Mouse (Mus musculus) urinary bladder, postnatal 14 days (tissue): Measurements from ENCODE around the gene Tmem222.

Experiments used
- DNase-seq: peaks from one replicate; pipeline ENCODE4 v3.0.0; 2021; ENCODE audit warnings: low spot score

Gene Tmem222

DNA sequence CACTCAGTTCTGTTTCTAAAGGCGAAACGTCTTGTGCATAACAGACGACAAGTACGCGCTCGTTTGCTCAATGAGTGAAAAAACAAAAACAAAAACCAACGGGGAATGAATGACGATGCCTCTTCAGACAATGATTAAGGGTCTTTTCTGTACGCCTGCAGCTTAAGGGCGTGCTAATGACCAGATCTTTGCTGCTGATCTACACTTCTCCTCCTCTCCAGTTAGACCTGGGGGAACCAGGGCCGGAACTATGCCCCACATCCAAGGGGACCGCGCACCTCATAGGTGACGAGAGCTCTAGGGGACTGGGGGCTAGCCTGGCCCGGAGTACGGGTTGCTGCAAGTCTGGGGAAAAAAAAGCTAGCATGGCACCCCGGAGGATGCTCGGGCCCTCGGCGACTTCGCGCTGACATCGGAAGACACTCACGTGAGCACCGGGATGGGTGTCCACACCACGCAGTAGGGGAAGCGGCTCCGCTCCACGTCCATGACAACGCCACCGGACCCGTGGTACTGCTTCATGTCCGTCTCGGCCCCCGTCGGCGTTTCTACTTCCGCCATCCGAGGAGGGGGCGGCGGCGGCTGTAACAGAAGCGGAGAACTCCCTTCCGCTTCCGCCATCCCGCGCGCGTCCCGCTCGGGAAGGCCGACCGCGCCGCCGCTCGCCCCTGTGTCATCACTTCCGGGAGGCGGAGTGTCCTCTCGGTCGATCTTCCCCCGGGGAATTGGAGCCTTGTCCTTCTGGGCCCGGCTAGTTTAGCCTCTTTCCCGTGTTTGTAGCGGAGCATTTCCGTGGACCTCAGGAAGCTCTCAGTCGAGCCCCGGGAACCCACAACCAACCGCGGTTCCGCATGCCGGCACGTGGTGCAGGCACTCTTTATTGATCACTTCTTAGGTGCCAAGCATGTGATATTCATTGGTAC, at the start of gene Tmem222:
Gene Tmem222, minus strand, starts transcription at position 689 of the 923 bp plus-strand sequence.
- peak; percentile 94 for DNase-seq

GRCm38 (mm10) chr4:133319667-133320066, 42.1 kb upstream of the Tmem222 start:
- DNase-seq = no peak

DNA sequence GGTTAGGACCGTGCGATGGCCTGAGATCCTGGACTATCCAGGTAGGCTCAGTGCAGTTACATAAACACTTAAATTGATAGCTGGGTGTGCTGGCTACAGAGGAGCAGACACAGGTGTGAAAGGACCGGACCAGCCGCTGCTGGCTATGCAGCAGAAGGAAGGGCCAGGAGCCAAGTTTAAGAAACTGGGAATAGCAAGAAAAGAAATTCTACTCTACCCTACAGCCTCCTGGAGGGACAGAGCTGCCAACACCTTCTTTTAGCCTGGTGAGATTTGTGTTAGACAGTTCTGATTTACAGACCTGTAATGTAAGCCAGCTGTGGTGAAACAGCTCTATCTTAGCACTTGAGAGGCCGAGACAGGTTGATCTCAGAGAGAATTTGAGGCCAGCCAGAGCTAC, 38.4 kb upstream of the Tmem222 start:
- no peak for DNase-seq

- DNase-seq = peak; percentile 40
These were observed 37.3 kb upstream of the Tmem222 start for GRCm38 (mm10) chr4:133314896-133315295.

DNA sequence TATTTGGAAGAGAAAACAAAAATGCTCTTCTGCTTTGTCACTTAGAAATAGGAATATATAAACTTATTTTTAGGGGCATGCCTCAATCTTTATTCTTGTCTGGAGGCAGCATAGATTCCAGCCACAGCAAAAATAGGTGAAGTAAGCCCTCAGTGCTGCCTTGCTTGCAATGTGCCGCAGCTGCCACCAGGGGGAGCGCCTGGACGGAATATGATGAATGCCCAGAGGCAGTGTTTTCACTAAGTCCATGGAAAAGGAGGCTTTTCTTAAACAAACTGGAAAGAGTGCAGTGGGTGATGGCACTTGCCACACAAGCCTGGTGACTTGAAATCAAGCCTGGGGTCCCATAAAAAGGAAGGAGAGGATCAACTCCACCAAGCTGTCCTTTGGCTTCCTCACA, 32.4 kb upstream of the Tmem222 start:
- DNase-seq = peak; percentile 87

DNA sequence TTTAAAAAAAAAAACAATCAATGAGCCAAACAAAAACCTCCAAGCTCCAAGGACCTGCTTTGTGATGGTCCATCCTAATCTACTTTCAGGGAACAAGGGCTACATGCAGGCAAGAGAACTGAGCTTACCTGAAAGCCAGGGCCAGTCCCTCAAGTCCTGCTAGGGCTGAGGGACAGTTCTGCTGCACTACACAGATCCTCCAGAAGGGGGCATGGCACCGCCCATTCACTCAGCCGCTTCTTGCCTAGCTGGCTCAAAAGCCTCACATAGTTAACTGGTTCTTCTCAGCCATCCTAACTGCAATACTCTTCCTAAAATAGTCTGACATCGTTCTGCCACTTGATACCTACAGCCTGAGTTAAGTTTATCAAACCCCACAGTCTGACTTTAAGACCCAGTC, 29.7 kb upstream of the Tmem222 start:
- peak; percentile 65 for DNase-seq

DNA sequence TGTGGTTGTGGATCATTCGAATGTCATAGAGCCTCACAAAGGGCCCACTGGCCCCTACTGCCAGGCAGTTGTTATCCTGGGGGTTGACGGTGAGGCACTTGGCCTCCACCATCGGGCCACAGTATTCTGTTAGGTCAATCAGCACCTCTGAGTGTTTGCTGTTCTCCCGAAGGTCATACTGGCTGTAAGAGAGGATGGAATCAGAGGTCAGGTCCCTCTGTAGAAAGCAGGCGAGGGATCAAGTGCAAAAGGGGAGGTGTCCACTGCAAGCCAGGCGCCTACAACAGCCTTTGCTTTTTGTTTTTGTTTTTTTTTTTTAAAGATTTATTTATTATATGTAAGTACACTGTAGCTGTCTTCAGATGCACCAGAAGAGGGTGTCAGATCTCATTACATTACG, 28.2 kb upstream of the Tmem222 start:
- DNase-seq = no peak

DNA sequence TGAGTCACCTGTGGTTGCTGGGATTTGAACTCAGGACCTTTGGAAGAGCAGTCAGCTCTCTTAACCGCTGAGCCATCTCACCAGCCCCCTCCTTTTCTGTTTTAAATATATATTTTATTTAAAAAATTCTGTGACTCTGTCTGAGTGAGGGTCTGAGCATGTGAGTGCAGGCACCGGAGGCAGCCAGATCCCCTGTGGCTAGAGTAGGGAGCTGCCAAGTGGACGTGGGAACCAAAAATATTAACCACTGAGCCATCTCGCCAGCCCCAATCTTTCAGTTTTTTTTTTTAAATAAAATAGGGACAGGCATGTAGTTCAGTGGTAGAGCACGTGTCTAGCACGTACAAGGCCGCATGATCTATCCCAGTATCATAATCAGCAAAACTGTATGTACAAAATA, 27.2 kb upstream of the Tmem222 start:
- DNase-seq = no peak

DNA sequence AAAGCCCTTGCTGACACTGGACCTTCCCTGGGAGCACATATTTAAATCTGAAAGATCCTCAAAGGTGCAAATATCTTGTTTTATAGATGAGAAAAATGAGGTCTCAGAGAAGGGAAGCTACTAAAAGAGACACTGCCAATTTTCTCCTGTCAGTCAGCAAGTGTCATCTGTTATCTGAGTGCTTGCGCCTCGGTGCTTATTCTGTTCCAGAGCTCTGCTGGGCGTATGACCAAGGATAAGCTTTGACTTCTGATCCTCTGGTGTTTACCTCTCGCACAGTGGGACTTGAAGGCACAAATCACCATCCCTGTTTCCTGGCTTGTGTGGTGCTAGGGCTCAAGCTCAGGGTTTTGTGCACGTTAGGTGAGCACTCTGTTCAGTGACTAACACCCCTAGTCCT, 25.1 kb upstream of the Tmem222 start:
- no peak for DNase-seq

GRCm38 (mm10) chr4:133301802-133302201, 24.2 kb upstream of the Tmem222 start:
- peak; percentile 70 for DNase-seq

DNA sequence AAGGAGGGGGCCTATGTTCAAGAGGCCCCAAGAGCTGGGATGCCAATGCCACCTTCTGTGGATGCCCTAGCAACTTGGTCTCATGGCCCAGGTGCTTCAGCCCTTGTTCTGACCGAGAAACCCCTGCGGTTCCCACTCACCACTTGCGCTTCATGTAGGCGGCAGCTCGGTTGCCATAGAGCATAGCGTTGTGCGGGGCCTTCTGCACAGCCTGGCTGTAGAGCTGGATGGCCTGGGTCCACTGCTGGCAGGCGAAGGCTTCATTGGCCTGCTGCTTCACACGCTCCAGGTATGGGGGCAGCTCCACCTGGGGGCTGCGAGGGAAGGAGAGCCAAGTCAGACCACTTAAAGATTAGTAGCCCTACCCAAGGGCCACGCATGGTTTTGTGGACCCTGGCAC, 22.8 kb upstream of the Tmem222 start:
- DNase-seq = no peak

- no peak for DNase-seq
These were observed 22.1 kb upstream of the Tmem222 start for GRCm38 (mm10) chr4:133299701-133300100.

DNA sequence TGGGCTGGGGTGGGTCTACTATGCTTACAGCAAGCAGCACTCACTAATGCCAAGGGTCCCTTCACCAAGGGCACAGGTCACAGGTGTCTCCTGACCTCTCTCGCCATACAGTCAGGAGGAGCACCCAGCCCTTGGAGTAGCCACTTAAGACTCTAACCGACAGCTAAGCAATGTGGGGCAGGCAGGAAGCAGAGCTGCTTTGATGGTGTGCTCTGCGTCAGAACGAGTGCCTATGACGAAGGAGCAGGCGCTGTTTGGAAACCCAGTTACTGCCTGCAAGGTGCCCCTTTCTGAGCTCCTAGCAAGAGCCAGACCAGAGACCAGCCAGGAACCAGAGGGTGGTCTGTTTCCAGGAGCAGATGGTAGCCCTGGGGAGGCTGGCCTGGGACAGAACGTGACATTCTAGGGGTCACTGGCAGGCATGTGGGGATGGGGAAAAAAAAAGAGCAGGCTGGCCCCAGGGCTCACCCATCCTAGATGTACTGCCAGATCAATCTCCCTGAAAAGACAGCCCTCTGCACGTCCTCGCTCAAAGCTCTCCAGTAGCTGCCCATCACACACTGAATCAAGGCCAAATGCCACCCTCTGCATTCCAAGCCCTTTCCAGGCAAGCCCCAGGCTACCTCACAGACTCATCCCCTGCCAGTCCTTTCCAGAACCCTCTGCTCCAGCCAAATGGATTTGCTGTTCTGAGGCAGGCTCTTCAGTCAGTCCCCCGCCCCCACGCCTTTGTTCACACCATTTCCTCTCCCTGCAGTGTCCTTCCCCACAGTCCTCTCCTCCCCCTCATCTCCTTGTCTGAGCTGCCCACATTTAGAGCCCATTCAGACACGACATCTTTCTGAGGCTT, 21.1 kb upstream of the Tmem222 start:
- peak; percentile 51 for DNase-seq

GRCm38 (mm10) chr4:133297801-133298238, 20.2 kb upstream of the Tmem222 start:
- DNase-seq = peak; percentile 82

GRCm38 (mm10) chr4:133297360-133297759, 19.8 kb upstream of the Tmem222 start:
- no peak for DNase-seq

DNA sequence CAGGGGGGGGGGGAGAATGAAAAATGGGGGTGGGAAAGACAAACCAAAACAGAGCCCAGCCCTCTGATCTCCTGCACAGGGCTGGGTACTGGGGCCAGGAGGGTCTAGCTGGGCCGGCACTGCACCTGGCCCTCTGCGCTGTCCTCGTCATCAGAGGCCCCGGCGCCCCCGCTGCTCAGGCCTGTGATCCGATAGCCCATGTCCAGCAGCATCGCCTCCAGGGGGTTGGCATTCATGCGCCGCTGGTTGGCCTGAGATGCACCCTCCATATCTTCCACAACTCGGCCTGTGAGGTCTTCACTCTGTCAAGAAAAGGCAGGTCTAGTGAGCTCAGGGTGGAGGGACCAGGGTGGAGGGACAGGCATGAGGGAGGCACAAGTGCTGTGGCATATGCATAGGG, 16.5 kb upstream of the Tmem222 start:
- DNase-seq = no peak

GRCm38 (mm10) chr4:133292901-133293843, 15.6 kb upstream of the Tmem222 start:
- no peak for DNase-seq

- no peak for DNase-seq
These were observed 14.8 kb upstream of the Tmem222 start for GRCm38 (mm10) chr4:133292405-133292804.

- no peak for DNase-seq
These were observed 13.7 kb upstream of the Tmem222 start for GRCm38 (mm10) chr4:133291255-133291654.

DNA sequence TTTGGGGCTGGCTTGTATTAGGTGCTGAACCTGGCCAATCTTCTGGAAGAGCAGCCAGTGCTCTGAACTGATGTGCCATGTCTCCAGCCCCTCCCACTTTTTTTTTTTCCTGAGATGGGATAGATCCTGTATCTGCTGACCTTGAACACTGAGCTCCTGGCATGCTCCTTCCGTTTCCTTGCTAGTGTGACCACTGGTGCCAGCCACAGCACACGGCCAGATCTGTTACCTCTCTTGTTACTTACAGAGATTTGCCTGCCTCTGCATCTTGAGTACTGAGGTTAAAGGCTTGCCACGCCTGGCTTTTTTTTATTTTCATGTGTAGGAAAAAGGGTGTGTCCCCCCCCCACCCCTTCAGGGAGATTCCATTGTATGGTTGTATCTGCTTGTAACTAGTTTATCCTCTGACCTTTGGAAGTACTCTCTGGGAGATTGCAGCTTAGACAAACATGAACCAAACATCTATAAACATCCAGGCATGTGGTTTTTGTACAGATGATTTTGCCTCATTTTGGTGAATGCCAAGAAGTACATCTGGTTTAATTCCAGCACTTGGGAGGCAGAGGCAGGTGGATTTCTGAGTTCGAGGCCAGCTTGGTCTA, 9.0 kb upstream of the Tmem222 start:
- no peak for DNase-seq

DNA sequence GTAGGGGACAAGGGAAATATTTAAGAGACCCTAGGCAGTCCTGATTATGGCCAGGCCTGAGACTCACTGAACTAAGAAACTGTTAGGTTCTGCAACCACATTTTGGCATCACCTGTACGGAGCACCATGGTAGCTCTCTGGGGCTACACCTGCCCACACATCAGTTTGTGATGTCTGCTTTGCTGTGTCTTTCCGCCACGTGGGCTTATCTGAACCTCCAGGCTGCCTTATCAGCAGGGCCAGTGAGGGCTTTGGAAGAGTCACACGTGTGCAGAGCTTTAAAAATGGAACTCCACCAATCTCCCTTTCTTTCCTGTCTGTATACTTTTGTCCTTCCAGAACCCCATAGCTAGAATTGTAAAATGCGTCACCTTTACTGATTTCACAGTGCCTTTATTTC, 8.4 kb upstream of the Tmem222 start:
- no peak for DNase-seq
